Mouse (Mus musculus) T-cell, adult 2 months (primary cell): ENCODE measurements around the gene Lrrfip1.

Source experiments
- DNase-seq: peaks from one replicate; pipeline ENCODE4 v3.0.0; 2022; ENCODE audit warnings: low spot score

Gene Lrrfip1

GRCm38 (mm10) chr1:90998891-90999611 lies 514 bp downstream of the Lrrfip1 start:
- no peak for DNase-seq

DNA sequence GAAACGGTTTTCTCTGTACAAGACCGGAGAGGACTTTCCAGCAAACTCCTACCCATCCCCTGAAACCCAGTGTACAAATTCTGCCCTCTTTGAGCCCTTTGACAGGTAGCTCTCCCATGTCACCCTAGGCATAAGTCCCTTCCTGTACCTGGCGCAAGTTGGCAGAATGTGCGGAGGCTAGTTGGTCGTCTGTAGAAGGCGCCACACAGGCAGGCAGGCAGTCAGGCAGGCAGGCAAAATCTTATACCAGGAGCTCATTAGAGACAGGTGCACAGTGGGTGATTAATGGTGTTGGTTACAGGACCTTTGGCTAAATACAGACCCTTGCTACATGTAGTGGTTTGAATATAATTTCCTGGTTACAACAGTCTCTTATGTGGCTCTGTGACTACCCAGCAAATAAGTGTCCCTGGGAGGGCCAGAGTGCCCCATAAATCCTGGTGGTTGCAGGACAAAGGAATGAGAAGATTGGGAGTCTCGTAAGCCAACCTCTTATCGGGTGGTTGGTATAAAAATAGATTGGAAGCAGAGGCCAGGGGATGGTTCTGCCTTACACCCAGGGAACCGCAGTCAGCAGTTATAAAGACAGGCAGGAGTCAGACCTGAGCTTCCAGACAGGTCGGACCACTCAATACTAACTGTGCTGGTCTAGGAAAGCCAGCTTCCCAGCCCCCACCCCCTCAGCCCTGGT lies 1.5 kb downstream of the Lrrfip1 start:
- no peak for DNase-seq

DNA sequence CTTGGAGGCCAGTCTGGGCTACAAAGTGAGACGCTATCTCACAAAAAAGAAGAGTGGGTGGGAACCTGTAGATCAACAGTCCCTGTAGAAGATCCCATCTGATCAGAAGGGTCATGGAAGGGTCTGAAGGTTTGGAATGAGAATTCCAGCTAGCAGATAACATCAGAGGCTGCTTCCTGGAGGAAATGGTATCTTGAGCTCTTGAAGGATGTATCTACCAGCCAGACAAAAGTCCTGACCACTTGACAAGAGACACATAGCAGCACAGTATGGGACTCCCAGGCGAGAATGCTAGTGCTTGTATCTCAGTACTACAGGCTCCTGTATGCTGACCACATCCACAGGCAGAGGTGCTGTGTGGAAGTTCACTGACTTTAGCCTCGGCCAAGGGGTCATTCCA lies 2.6 kb downstream of the Lrrfip1 start:
- DNase-seq = no peak

GRCm38 (mm10) chr1:91001871-91002539 lies 3.5 kb downstream of the Lrrfip1 start:
- DNase-seq = no peak

- no peak for DNase-seq
These were observed 4.1 kb downstream of the Lrrfip1 start for GRCm38 (mm10) chr1:91002641-91003040.

DNA sequence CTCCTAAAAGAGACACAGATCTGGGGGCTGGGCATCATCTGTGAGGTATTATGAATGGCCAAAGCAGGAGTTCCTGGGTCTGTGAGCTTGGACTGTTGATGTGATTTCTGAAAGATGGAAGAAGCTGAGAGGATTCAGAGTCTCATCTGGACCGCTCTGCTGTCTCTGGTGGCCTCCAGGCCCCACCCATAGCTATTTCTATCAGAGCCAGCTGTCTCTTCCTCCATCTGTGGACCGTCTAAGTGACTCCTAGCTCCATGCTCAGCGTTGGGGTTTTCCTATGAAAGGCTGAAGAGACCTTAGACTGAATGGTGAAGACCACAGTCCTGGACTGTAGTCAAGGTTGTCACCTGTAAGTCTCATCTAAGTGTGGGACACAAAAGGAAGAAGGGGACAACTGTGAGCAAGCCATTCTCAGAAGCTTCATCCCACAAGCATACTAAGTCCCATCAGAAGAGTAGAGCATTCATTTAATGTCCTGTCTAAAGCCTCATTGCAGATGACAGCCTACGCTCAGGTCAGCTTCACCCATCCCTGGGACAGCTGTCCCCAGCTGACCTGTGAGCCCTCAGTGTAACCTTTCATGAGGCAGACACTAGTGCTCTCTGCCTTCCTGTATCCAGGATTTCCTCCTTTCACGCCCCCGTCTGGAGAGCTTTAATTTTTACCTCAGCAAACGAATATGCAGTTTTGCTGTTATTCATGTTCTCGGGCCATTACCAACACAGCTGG lies 5.2 kb downstream of the Lrrfip1 start:
- no peak for DNase-seq

GRCm38 (mm10) chr1:91006037-91006436 lies 7.5 kb downstream of the Lrrfip1 start:
- DNase-seq = no peak

DNA sequence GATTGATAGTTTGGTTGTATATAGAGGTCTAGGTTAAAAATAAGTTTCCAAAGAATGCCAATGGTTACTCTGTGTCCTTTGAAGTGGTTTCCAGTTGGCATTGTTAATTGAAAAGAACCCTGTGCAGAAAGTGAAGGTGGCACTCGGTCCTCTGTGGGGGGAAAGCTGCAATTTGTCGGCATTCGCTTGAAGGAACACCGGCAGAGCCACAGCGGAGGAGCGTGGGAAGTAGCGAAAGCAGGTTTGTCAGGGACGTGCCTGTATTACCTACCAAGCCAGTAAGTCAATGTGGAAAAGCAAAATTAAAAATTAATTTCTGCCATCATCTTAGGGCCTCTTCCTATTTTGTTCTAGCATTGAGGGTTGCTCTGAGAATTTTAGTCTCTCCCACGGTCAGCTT lies 8.2 kb downstream of the Lrrfip1 start:
- no peak for DNase-seq

DNA sequence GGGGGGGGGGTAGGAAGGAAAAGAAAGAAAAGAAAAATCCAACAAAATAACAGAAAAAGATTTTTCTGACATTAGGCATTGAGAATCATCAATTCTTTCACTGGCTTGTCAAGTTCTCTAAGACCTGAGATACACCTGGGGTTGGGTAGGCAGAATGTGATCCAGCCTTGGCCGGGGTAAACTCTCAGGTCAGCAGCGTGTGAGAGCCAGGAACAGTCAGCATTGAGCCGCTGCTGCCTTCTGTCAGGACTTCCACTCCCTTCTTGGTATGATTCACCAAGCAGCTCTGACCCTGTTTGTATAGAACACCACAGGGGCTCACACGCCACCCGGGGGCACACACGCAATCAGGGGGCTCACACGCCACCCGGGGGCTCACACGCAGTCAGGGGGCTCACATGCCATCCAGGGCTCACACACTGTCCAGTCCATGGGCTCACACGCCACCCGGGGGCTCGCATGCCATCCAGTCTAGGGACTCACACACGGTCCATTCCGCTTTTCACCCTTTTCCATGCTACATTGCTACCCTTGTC lies 9.7 kb downstream of the Lrrfip1 start:
- no peak for DNase-seq

- DNase-seq = no peak
These were observed 10.2 kb downstream of the Lrrfip1 start for GRCm38 (mm10) chr1:91008746-91009145.

- DNase-seq = no peak
These were observed 10.7 kb downstream of the Lrrfip1 start for GRCm38 (mm10) chr1:91009266-91009665.

DNA sequence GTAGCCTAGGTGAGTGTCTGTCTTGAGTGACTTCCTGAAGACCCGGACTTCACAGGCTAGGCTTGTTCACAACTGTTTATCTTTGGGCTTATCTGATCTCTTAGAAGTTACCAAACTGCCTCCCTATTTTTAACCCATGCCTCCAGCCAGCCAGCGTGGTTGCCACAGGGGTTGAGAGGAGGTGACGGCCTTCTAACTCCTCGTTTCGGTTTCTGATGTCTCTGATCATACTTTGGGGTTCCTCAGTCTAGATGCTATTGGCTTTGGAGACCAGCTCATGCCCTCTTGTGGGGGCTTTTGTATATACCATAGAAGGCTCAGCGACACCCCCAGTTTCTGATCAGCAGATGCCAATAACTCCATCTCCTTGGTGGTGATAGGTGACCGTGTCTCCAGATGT lies 11.7 kb downstream of the Lrrfip1 start:
- DNase-seq = no peak

GRCm38 (mm10) chr1:91010716-91011115 lies 12.2 kb downstream of the Lrrfip1 start:
- no peak for DNase-seq

- no peak for DNase-seq
These were observed 12.8 kb downstream of the Lrrfip1 start for GRCm38 (mm10) chr1:91011336-91011735.

DNA sequence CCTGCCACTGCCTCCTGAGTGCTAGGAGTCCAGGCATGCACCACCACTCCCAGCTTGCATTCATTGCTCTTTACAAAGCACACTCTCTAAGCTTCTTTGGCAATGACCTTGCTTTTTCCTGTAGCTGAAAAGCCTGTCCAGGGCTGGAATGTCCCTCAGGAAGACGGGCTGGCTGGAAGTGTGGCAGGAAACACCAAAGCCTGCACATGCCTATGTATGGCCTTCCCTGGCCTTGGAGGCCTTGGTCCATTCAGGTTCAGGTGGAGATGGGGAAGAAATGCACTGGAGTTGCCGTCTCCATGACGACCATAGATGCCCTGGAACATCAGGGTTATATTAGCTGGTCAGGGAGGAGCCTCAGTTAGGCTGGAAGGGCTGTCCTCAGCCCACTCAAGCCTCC lies 15.3 kb downstream of the Lrrfip1 start:
- DNase-seq = no peak

GRCm38 (mm10) chr1:91015571-91015970 lies 17.0 kb downstream of the Lrrfip1 start:
- DNase-seq = no peak

DNA sequence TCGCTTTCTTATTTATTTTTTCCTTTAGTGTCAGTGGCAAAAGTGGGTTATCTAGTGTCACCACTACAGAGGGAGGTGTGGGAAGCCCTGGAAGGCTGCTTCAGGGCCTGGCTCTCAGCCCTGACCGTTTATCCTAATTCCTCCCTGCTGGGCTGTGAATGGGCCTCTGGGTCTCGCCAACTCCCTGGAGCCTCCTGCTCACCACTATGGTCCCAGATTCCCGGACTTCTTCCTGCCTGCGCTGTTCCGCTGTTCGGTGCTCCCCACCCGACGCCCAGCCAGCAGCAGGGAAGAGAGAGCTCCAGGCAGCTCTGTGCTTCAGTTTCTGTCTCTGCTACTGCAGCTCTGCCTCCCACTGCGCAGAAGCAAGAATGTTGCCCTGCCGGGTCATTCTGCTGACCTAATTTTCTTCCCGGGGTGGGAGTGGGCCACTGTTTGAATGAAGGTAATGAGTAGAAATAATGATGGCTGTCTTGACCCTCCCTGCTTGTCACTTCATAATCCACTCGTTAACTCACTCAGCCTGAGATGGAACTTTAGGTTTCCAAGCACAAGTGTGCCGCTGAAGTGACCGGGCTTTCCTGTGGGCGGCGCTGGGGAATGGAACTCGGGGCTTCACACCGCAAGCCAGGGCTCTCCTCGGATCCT lies 18.7 kb downstream of the Lrrfip1 start:
- DNase-seq = no peak

DNA sequence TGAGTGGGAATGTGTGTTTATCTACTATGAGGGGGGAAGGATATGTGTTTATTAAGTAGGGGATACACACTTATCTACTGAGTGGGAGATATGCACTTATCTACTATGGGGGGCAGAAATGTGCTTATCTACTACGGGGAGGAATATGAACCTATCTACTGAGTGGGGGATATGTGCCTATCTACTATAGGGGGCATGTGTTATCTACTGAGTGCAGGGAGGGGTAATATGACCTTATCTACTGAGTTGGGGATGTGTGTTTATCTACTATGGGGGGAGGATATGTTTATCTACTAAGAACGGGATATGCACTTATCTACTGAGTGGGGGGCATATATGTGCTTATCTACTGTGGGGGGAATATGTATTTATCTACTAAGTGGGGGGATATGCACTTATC lies 20.8 kb downstream of the Lrrfip1 start:
- DNase-seq = no peak

GRCm38 (mm10) chr1:91021304-91021703 lies 22.8 kb downstream of the Lrrfip1 start:
- peak; percentile 28 for DNase-seq

GRCm38 (mm10) chr1:91022157-91022895 lies 23.8 kb downstream of the Lrrfip1 start:
- DNase-seq = no peak

GRCm38 (mm10) chr1:91023230-91023629 lies 24.7 kb downstream of the Lrrfip1 start:
- DNase-seq = no peak
